Mouse (Mus musculus) adrenal gland, postnatal 14 days (tissue): ENCODE results near the gene Arhgef38. TPM values are rescaled to one million over a fixed set of nuclear protein-coding genes. Genes with fewer than 3 reads are reported as not detected.
A peak's percentile ranks its signal among the peaks of the same experiment; 100 is the strongest.

ENCODE experiments used
- DNase-seq: peaks from one replicate; pipeline ENCODE4 v3.0.0; 2021; ENCODE audit warnings: mixed read lengths
- total RNA-seq: library from RNA; stranded (reverse); gene quantifications from 2 replicates; pipeline ENCODE4 v1.2.3, GENCODE M21; 2021

The Arhgef38 gene
- total RNA-seq, 1 experiment from 2014 or later: not detected

DNA sequence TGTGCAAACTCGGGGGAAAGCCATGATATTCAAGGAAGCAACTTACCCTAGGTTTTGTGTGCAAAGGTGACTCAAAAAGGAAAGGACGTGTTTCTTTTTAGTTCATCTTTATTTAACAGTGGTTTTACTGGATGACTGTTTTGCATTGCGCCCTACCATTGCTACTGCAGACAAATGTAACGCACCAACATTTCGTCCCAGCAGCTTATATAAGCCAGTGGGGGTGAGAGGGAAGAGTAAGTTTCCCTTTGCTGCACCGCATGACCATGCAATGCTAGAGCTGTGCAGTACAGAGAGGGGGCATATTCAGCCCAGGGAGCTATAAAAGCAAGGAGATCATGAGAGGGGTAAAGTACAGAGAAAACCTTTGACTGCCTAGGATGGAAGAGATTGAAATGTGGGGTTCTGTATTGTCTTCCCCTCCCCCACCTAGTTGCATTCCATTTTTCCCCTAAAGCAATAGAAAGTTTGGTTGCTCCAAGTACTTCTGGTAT, 70.8 kb downstream of the Arhgef38 start:
- DNase-seq: no peak

DNA sequence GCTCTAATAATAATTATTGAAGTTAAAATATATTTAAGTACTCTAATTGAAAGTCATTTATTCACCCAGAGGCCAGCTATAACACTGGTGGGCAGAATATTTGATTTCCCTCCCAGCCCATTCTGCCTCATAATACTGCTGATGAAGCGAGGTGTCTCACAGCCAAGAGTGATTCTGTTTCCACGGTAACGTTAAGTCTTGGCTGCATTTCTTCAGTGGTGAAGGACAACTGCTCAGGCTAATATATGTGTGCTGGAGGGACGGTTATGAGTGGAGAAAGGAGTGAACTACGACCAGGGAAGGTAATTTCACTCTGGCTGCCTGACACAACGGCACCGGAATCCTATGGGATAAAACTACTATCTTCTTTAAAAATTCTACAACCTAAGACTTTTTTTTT, 71.6 kb downstream of the Arhgef38 start:
- DNase-seq: no peak

DNA sequence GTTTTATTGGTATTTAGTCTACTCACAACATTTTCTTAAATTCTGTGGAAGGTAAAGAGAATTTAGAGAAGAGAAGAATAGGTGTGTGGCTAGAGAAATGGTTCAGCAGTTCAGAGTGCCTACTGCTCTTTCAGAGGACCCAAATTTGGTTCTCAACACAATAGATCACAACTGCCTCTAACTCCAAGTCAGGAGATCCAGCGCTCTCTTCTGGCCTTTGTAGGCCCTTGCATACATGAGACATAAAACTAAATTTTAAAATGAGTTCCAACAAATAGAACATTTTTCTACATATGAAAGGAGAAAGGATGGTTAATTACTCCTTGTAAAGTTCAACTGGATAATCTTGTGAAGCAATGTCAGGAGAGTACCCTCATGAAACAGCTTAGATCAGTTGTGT, 73.3 kb downstream of the Arhgef38 start:
- DNase-seq: no peak

DNA sequence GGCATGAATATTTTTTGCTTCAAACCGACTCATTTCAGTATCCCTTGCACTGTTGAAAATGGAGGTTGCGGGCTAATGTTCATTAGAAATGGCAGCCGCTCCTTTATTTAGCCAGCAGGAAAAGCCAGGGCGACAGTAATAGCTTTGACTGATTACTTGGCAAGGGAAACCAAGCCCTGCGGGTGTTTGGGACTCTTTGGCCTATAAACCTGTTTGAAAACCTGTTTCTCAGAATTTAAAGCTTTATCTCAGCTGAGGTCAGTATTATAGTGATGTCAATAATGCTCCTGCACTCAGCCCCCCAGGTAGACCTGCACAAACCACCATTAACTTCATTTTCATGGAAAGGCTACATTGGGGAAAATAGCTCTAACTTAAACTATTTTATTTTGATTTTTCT, 76.5 kb downstream of the Arhgef38 start:
- DNase-seq: no peak

DNA sequence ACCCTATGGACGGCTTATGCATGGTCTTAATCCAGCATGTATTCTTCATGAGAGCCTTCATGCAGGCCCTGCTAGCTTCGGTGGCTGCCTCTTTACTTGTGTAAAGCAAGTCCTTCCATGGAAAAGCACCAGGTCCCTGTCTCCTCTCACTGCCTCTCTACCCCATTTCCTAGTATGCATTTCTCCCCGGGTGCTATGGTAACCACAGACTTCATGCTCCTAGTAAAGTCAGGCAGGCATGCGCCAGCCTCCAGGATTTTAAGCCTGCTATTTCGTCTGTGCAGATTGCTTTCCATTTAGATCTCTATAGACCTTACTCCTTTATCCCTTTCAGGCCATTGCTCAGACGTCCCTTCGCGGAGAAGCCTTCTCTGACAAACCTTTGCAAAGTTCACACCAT, 80.1 kb downstream of the Arhgef38 start:
- DNase-seq: no peak

DNA sequence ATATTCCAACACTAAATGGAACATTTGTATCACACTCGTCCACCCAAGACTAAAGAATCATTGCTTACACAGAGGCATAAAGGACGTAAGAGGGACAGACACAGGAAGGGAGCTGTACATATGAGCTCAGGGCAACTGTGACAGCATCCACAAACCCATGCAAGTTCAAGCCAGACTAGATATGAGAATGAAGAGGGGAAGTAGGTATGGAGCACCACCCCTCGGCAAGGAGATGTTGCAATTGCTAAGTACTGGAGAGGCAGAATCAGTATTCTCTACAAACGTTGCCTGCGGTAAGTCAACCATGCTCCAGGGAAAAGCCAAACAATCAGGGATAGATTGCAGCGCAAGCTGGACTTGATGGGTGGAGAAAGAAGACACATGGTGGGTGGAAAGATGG, 81.1 kb downstream of the Arhgef38 start:
- DNase-seq: no peak

DNA sequence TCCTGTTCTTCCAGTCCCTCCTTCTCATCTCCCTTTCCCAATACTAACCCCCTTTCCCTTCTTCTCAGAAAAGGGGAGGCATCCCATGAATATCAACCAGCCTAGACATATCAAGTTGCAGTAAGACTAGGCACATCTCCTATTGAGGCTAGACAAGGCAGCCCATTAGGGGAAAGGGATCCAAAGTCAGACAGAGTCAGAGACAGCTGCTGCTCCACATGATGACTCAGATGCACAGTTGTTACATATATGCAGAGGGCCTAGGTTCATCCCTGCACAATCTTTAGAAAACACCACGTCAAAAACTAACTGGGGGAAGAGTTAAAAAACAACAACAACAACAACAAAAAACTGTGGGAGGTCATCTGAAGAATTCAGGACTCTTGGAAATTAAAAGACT, 81.9 kb downstream of the Arhgef38 start:
- no peak for DNase-seq

DNA sequence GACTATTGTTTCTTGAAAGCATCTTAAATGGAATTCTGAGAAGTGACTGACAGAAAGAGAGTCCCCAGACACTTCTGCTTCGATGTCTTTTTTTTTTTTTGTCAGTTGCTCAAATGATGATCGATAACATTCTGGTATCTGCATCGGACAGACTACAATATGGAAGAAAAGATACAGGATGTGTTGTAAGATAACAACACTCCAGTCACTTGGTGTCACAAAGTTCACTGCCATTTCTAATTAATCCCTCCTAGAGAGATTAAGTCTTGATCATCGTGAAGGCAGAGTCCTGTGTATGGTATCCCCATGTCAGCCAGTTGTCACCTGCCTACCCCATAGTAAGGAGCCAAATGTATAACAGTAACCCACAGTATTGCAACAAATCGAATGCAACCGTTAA, 83.1 kb downstream of the Arhgef38 start:
- no peak for DNase-seq

DNA sequence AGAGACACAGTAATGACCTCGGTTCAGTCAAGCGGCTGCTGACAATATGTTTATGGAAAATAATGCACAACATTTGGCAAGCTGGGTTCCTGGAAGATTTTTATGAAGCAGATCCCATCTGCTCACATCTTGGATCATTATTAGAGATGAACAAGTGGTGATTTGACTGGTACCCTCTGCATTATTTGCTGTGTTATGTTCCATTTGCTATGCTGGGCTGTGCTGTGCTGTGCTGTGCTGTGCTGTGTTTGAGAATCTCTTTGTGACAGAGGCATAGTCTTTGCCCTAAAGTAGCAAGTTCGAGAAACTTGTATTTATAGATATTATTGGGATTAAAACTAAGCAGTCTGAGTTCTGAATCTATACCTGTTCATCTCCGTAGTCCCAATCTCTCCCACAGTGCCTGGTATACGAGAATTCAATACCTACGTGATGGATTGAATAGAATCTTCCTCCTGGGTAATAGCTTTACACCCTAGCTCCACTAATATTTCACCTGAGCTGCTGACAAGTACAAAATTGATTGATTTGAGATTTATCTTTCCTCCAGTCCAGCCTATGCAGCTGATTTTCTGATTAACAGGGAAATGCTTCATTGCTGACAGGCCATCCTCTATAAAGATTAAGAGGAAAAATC, 90.1 kb downstream of the Arhgef38 start:
- DNase-seq: no peak

DNA sequence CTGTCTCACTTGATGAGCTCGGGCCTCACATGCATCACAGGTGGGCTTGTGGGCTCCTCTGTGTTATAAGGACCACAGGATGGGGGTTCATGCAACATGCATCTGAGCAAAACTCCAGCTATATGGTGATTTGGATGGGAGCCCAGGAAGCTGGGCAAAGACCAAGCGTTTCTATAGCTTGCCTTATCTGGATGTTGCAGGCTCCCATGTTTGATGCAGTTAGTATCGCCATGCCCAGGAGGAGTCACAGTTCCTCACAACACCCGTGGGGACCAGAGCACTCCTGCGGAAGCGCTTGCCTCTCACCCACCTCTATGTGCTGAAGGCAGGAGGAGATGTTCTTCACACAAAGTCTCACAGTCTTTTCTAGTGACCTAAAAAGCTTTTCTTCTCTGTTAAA, 92.9 kb downstream of the Arhgef38 start:
- no peak for DNase-seq

DNA sequence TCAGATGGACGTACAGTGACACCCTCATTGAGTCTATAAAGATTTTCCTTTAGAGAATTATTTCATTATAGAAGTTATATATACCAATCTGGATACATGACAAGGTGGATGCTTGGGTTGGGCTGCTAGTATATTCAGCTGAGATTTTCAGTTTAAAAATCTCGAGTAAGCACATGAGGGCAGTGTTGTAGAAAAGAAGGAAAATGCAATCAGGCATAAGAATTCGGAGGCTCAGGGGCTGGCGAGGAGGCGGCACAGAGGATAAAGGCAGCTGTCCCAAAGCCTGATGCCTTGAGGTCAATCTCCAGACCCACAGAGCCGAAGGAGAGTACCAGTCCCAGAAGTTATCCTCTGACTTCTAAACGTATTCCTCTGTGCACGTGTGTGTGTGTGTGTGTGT, 102.1 kb downstream of the Arhgef38 start:
- DNase-seq: no peak

DNA sequence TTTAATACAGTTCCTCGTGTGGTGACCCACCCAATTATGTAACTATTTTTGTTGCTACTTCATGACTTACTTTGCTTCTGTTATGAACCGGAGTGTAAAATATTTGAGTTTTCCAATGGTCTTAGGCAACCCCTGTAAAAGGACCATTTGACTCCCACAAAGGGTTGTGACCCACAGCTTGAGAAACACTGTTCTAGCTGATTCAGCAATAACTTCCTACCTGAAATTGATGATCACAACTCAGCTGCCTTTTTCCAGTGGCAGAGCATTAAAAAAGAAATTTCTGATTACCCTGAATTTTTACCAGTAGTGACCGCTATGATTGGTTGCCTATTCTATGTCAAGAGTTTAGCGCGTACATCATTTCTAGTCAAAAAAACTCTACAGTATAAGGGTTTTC, 103.4 kb downstream of the Arhgef38 start:
- no peak for DNase-seq

DNA sequence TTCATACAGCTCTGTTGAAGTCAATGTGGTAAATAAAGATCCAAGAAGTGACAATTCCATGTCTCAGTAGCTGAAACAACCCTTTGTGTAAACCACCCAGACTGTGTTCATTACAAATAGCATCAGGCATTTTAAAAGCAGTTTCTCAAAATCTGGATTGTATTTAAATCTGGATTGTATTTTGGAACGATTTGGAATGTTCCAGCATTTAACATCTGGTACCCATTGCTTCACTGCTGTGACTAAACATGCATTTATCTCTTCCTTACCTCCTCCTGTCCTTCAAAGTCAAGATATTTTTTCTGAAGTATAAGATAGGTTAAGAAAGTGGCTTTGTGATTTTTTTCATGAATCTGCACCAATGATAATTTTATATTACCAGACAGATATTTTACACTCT, 121.5 kb downstream of the Arhgef38 start:
- DNase-seq: no peak

DNA sequence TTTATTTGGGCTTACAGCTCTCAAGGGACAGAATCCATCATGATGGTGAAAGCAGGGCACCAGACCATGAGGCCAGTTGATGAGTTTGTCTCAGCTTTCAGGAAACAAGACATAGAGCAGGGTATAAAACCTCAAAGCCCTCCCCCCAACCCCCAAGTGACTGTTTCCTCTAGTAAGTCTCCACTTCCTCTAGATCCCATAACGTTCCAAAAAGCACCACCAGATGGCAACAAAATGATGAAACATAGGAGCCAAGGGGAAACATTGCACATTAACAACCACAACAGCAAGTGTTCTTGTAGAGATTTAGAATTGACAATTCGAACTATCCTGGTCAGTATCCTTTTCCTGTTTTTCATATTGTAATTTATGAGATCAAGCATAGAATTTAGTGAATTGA, 123.0 kb downstream of the Arhgef38 start:
- peak; percentile 31 for DNase-seq

DNA sequence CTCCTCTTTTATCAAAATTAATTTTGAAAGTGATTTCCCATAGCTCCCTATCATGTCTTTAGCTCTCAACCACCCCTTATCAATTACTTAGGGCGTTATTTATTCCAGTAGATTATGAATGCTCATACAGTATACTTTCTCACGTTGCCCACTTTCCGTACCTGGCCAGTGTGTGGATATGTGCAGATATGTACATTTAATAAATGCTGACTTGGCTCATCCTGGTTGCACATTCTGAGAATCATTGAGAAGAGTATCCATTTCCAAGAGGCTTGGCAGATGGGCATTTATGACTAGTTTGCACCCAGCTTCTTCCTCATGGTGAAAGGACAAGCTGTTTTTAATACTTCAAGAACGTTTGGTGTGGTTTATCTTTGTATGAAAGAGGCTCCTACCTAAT, 124.9 kb downstream of the Arhgef38 start:
- DNase-seq: no peak

DNA sequence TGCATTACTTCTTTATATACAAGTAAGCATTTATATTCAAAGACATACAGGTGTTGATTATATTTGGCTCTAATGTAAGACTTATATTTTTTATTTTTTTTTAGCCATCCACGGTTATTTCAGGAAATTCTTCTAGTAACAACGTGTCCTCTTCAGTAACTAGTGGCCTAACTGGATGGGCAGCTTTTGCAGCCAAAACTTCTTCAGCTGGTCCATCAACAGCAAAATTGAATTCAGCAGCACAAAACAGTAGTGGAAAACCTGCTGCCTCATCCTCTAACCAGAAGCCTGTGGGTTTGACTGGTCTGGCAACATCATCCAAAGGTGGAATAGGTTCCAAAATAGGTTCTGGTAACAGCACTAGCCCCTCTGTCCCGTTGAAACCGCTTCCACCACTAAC, 126.0 kb downstream of the Arhgef38 start:
- DNase-seq: no peak

DNA sequence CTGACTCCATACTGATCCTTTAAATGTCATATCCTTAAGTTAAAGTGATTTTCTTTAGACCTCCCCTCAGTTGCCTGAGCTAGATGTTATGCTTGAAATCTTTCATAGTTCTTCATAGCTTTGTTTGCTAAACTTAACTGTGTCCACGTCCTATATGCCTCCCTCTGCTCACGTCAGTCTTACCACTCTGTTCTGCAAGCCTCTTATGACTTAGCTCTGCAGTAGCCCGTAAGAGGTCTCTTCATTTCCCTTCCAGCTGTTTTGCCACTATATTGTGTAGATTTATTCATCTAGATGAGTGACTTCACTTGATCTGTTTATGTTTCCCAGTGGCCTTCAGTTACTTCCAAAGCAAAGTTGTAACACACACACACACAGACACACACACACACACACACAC, 130.3 kb downstream of the Arhgef38 start:
- no peak for DNase-seq

DNA sequence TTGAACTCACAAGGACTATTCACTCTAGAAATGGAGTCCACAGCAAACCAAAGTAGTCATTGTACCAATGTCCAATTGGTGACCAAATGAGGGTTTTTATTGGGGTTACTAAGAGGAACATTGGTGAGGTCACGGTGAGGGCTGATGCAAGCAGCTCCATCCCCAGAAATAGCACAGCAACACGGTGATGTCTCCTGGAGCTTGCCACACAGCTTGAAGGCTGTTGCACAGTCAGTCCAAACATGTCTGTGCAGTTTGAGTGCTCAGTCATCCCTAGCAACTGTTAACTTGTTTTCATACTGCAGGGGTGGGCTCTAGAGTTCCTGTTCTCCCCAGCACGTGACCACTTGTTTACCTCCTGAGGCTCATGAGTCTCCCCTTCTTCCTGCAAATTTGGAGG, 131.0 kb downstream of the Arhgef38 start:
- no peak for DNase-seq

DNA sequence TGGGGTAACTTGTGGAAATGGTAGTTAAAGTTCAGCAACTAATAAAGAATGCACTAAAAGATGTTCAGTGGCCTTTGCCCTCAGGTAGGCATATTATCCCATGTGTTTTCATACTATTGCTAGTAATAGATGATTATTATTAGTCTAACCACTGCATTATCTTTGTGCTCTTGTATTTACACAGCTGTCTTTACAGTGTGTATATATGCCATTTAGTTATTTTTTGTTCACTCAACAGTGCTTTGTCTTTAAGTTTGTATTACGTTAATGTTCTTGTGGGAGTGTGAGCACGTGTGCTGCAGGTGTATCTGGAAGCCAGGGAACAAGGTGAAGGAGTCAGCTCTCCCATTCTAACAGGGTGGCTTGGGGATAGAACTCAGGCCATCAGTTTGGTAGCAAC, 135.8 kb downstream of the Arhgef38 start:
- no peak for DNase-seq

DNA sequence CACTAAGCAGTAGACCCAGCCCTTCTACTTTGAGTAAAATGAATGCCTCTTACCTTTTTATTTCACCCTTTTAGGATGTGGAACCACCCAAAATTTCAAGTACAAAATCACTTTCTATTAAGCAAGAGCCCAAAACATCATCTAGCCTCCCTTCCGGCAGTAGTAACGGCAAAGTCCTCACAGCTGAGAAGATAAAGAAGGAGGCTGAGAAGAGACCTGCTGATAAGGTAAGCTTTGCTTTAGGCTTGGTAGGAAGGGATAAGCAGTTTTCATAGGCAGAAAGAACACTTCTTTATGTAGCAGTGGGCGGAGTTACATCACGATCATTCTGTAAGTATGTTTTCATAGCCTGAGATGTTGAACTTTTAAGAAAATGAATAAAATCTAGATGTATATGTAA, 136.4 kb downstream of the Arhgef38 start:
- DNase-seq: no peak

DNA sequence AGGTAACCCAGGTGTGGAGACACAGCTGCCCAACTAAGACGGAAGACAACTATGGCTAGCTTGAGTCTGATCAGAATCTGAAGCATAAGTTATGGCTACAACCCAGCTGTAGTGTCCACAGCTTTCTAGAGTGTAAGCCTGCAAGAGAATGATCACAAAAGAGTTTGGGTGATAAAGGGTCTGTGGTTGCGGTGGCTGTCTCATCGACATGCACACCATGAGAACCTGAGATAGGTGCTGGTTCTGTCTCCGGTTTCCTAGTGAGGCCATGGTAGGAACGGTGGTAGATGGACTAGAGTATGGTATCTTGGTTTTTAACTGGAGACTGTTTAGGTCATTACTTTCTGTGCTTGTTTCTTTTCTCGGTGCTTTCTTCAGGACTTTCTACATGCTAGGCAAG, 136.8 kb downstream of the Arhgef38 start:
- DNase-seq: no peak

DNA sequence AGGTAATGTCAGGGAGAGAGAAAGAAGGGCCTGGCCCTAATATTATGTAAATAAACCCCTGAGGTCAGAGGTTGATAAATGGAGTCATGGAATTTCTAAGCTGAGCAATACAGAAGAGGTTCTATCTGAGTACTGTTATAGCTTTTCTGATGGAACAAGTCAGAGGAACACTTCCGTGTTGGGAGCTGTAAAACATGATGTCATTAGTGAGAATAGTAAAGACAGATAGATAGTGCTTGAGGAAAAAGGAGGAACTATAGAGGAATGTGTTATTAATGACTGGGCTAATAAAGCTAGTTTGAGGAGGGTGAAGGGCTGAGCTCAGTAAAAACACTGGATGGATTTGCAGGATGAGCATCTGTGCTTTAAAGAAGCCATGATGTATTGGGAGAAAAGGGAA, 140.4 kb downstream of the Arhgef38 start:
- DNase-seq: no peak

DNA sequence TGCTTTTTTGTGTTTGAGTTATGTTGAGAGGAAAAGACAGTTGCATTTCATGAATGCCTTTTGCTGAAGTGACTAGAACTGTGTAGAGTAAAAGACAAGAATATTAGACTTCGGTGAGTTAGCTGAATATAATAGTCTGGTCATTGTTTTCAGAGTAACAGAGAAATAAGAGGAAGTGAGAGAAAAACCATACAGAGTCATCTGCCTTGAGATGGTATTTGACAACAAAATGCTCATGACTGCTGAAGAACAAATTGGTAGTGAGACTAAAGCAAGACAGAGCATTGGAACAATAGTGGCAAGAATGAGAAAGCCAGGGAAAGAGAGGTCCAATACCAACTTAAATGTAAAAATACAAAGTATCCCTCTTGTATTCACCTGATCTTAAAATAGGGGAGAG, 141.8 kb downstream of the Arhgef38 start:
- no peak for DNase-seq

DNA sequence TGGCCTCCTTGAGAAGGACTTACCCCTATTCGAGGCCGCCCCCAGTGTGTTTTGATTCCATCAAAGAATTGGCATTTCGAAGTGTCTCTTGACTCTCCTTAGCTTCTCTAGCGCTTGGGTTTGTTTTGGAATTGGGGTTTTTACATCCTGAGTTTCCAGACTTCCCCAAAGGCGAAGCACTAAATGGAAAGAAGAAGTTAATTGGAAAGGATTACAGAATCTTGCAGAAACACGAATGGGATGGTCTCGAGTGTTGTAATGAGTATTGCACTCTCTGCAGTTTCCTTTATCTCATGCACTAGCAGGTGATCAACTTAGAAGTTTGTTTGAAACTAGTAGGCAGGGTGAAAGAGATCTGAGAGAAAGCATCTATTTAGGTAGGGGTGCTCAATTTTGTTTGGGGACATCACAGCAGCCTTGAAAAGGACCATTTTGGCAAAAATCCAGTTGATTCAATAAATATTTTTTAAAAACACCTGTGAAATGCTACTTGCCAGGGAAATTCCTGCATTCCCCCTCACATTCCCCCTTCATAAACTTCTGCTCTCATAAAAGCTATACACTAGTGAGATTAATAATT, 142.4 kb downstream of the Arhgef38 start:
- DNase-seq: no peak
